Mouse (Mus musculus) CD4-positive, CD25-positive, alpha-beta regulatory T cell, adult 4 months (primary cell): Measurements from ENCODE around the gene Svopl. TPM values are rescaled to one million over a fixed set of nuclear protein-coding genes. Genes with fewer than 3 reads are reported as not detected.
A peak's percentile ranks its signal among the peaks of the same experiment; 100 is the strongest.

ENCODE experiments used
- ATAC-seq: one replicate; pipeline ENCODE4 v1.8.0; 2017
- polyA plus RNA-seq, 2 experiments: library from polyadenylated mRNA; unstranded; fragments of 100-300 nt; shearing (Covaris generic); gene quantifications; one replicate each; pipeline ENCODE4 v1.2.1; 2017

Svopl gene
- polyA plus RNA-seq, 2 experiments from 2014 or later: 0.24 TPM; not detected in 1

- ATAC-seq: no peak
These were observed 18.6 kb downstream of the Svopl start for GRCm38 (mm10) chr6:38028205-38028604.

GRCm38 (mm10) chr6:38027771-38028170, 19.0 kb downstream of the Svopl start:
- ATAC-seq: no peak

DNA sequence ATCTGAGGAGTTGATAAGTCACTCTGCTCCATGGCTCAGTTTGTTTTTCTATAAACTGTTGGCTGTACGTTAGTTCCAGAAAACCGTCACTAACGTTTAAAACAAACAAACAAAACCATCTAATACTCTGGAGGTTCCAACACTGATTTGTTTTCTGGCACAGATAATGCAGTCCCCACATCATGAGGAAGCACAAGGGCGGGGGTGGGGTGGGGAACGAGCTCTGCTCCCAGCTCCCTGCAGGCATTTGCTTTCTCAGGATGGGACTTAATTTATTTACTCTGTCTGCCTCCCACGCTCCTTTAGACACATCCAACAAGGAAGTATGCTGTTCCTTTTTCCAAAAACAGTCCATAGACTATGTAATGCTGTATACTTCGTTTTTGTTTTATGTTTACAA, 23.5 kb downstream of the Svopl start:
- no peak for ATAC-seq

GRCm38 (mm10) chr6:38021406-38021805, 25.4 kb downstream of the Svopl start:
- ATAC-seq: no peak

- no peak for ATAC-seq
These were observed 34.0 kb downstream of the Svopl start for GRCm38 (mm10) chr6:38012829-38013228.

- ATAC-seq: peak; percentile 49
These were observed 39.3 kb downstream of the Svopl start for GRCm38 (mm10) chr6:38007459-38007858.

- ATAC-seq: no peak
These were observed 79.4 kb downstream of the Svopl start for GRCm38 (mm10) chr6:37967386-37967785.

DNA sequence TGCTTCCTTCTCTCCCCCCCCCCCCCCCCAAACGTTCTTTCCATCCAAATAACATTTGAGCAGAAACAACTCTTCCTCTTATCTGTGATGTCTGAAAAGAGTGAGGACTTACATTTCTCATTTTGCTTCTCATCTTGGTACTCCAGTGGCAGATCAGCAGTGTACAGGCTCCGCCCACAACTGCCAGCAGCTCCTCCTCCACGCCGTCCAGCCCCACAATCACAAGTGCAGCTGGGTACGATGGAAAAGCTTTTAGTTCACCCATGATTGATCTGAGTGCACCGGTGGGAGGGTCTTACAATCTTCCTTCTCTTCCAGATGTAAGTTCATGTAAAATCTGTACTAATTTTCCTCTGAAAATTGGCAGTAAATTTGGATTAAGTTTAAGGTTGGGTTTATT, 95.5 kb downstream of the Svopl start:
- ATAC-seq: no peak

GRCm38 (mm10) chr6:37936498-37936897, 110.3 kb downstream of the Svopl start:
- ATAC-seq: no peak

Other genes with a start within 250 kb of the Svopl start
- gene Trim24, start 176.2 kb downstream of the Svopl start, polyA plus RNA-seq: 10 to 100 TPM; 12.0 to 12.9 TPM
- not detected for gene Tmem213, start 62.3 kb upstream of the Svopl start, polyA plus RNA-seq
- not detected for gene Atp6v0a4, start 77.6 kb upstream of the Svopl start, polyA plus RNA-seq
- under 1 TPM in 1 of 2 experiments, not detected in 1; 0.08 TPM for gene D630045J12Rik, start 207.0 kb upstream of the Svopl start, polyA plus RNA-seq